Mouse (Mus musculus): Measurements from ENCODE around the gene Aff1. TPM values are rescaled to one million over a fixed set of nuclear protein-coding genes. Genes with fewer than 3 reads are reported as not detected.

The Aff1 gene
- polyA plus RNA-seq, 1 experiment = 12.9 TPM

DNA sequence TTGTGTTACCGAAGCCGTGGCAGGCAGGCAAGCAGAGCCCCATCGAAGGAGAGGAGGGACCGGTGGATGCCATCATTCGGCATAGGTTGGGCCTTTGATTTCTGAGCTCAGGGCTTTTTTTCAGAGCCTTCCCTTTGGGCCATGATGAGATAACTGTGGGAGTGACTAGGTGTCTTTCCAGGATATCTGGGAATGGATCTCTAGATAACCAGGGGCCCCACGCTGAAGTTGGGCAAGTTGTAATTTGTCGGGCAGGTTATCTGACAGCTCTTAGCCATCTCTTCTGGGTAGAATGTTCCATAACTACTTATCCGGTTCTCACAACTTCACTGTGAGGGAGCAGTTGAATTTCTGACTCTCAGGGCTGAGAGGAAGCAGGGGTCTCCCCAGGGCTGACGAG lies 77.5 kb downstream of the Aff1 start:
- peaks cover 14% of the 10 kb centered on the region for H3K9me3 ChIP-seq (ENCODE audit: control insufficient read depth, low read length)
- H3K27me3 ChIP-seq (ENCODE audit: control insufficient read depth) = no peaks in the 10 kb centered on the region
- 0 out of 2 replicates have a peak, but pooled peaks have one; percentile 28 for TF ChIP-seq GATA1 (IDR thresholded peaks at IDR 0.05; ENCODE audit: low read length)
- no peak for TF ChIP-seq TAL1 (IDR thresholded peaks at IDR 0.05; ENCODE audit: low read length)
- peaks cover 98% of the 10 kb centered on the region for H3K4me1 ChIP-seq (ENCODE audit: control insufficient read depth)
- H3K4me3 ChIP-seq (replicated peaks) = peak overlapping the region; percentile 48
- peaks cover 95% of the 10 kb centered on the region for H3K36me3 ChIP-seq (ENCODE audit: control insufficient read depth)

DNA sequence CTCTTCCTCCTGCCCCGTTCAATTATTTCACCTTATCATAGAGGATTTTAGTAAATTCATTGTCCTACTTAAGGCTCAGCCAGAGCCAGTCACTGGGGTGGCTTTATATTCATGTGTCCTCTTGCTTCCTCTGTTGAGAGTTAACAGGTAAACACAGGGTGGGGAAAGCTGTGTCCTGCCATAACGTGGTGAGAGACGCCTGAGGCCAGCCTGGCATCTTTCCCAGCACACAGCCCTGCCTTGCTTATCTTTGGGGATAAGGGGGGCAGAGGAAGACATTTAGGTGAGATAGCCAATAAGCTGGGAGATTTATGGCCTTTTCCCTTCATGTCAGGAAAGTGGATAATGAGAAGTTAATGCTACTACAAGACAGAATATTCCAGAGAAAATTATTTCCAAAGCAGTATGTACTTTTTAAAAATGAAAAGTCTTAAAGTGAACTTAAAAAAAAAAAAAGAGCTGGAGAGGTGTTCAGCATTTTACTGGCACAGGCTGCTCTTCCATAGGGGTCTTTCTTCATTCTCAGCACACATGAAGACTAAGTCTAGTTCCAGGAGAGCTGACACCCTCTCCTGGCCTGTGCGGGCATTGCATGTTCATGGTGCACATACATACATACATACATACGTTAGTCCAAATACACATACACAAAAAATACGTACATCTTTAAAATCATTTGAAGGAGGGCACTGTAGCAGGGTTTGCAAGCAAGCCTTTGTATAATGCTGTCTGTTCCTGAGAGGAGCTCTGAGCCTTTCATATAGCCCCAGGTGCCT lies 78.5 kb downstream of the Aff1 start:
- peaks cover 100% of the 10 kb centered on the region for H3K4me1 ChIP-seq (ENCODE audit: control insufficient read depth)
- H3K27me3 ChIP-seq (ENCODE audit: control insufficient read depth) = no peaks in the 10 kb centered on the region
- TF ChIP-seq TAL1 (IDR thresholded peaks at IDR 0.05; ENCODE audit: low read length) = no peak
- no peak for TF ChIP-seq GATA1 (IDR thresholded peaks at IDR 0.05; ENCODE audit: low read length)
- H3K4me3 ChIP-seq (replicated peaks) = peak overlapping the region; percentile 48
- H3K36me3 ChIP-seq (ENCODE audit: control insufficient read depth) = peaks cover 95% of the 10 kb centered on the region
- peaks cover 7% of the 10 kb centered on the region for H3K9me3 ChIP-seq (ENCODE audit: control insufficient read depth, low read length)

- H3K4me3 ChIP-seq (replicated peaks) = no peak overlapping the region
- no peaks in the 10 kb centered on the region for H3K27me3 ChIP-seq (ENCODE audit: control insufficient read depth)
- TF ChIP-seq GATA1 (IDR thresholded peaks at IDR 0.05; ENCODE audit: low read length) = no peak
- no peak for TF ChIP-seq TAL1 (IDR thresholded peaks at IDR 0.05; ENCODE audit: low read length)
- peaks cover 95% of the 10 kb centered on the region for H3K36me3 ChIP-seq (ENCODE audit: control insufficient read depth)
- peaks cover 99% of the 10 kb centered on the region for H3K4me1 ChIP-seq (ENCODE audit: control insufficient read depth)
- peaks cover 2% of the 10 kb centered on the region for H3K9me3 ChIP-seq (ENCODE audit: control insufficient read depth, low read length)
These were observed 79.2 kb downstream of the Aff1 start for GRCm38 (mm10) chr5:103771380-103771779.

DNA sequence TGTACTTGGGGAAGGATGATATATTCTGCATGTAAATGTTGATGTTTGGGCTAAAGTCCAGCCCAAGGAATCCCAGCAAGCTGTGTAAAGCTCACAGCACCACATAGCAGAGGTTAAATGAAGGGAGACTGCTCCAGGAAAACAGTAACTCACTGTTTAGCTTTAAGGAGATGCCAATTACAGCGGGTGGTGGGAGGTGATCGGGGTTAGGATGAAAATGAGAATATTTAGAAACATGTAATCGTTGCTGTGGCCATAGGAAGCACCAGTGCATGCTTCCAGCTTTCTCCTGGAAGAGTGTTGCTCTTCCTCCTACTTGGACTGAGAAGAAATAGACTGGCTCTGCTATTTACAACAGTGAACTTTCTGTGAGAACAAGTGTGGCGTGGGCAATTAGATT lies 80.1 kb downstream of the Aff1 start:
- H3K4me3 ChIP-seq (replicated peaks) = no peak overlapping the region
- H3K9me3 ChIP-seq (ENCODE audit: control insufficient read depth, low read length) = peaks cover 2% of the 10 kb centered on the region
- H3K4me1 ChIP-seq (ENCODE audit: control insufficient read depth) = peaks cover 97% of the 10 kb centered on the region
- no peaks in the 10 kb centered on the region for H3K27me3 ChIP-seq (ENCODE audit: control insufficient read depth)
- H3K36me3 ChIP-seq (ENCODE audit: control insufficient read depth) = peaks cover 93% of the 10 kb centered on the region
- no peak for TF ChIP-seq TAL1 (IDR thresholded peaks at IDR 0.05; ENCODE audit: low read length)
- TF ChIP-seq GATA1 (IDR thresholded peaks at IDR 0.05; ENCODE audit: low read length) = no peak

DNA sequence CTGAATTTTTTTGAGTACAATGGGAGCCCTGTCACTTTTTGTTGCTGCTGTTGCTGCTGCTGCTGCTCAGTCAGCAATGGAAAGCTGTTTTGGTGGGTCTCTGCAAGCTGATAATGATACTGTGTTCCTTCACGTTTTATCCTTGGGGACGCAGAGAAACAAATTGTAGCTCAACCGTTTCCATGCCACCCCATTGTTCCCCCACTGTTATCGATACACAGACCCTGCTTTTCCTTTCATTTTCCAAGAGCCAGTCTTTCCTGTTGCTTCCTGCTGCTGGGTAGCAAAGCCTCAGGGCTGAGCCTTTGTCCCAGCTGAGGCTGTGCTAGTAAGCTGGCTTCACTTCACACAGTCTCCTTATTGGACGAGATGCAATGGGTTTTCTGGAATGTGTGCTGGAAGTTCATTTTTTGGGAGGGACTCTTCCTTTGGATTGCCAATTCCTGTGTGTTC lies 81.0 kb downstream of the Aff1 start:
- peaks cover 91% of the 10 kb centered on the region for H3K36me3 ChIP-seq (ENCODE audit: control insufficient read depth)
- peaks cover 2% of the 10 kb centered on the region for H3K9me3 ChIP-seq (ENCODE audit: control insufficient read depth, low read length)
- TF ChIP-seq TAL1 (IDR thresholded peaks at IDR 0.05; ENCODE audit: low read length) (no peak), GATA1 (IDR thresholded peaks at IDR 0.05; ENCODE audit: low read length) (no peak)
- peaks cover 94% of the 10 kb centered on the region for H3K4me1 ChIP-seq (ENCODE audit: control insufficient read depth)
- no peaks in the 10 kb centered on the region for H3K27me3 ChIP-seq (ENCODE audit: control insufficient read depth)
- no peak overlapping the region for H3K4me3 ChIP-seq (replicated peaks)

DNA sequence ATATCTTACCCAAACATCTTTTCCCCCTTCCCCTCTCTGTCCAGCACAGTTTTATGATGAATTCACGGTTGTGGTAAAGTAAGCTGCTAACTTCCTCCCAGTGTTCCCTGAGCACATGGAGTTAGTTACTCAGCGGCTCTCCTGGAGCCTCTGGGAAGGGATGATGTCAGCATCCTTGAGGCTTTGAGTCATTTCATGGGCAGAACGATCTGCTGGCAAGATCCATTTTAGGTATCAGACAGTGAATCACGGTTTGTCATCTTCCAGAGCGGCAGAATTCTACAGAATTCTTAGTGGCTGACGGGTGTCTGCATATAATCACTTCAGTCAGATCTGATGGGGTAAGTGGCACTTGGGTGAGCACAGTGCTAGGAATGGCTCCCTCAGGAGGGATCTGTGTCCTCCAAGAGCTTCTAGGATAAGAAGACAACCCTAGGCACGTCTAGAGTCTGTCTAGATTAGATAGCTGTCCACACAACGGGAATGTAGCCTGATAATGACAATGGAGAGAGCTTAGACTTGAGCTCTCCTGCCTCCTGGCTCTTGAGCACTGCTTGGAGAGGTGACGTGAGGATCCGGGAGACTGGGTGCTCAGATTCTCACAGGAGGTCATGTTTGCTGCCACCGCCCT lies 82.6 kb downstream of the Aff1 start:
- Histone ChIP-seq H3K4me3 (replicated peaks) (no peak overlapping the region), H3K36me3 (ENCODE audit: control insufficient read depth) (peaks cover 89% of the 10 kb centered on the region), H3K27me3 (ENCODE audit: control insufficient read depth) (no peaks in the 10 kb centered on the region), H3K4me1 (ENCODE audit: control insufficient read depth) (peaks cover 92% of the 10 kb centered on the region), H3K9me3 (ENCODE audit: control insufficient read depth, low read length) (peaks cover 2% of the 10 kb centered on the region)
- TF ChIP-seq TAL1 (IDR thresholded peaks at IDR 0.05; ENCODE audit: low read length) = no peak
- no peak for TF ChIP-seq GATA1 (IDR thresholded peaks at IDR 0.05; ENCODE audit: low read length)

GRCm38 (mm10) chr5:103775429-103775828 lies 83.3 kb downstream of the Aff1 start:
- Histone ChIP-seq H3K36me3 (ENCODE audit: control insufficient read depth) (peaks cover 87% of the 10 kb centered on the region), H3K9me3 (ENCODE audit: control insufficient read depth, low read length) (peaks cover under 1% of the 10 kb centered on the region), H3K4me1 (ENCODE audit: control insufficient read depth) (peaks cover 91% of the 10 kb centered on the region), H3K4me3 (replicated peaks) (no peak overlapping the region), H3K27me3 (ENCODE audit: control insufficient read depth) (no peaks in the 10 kb centered on the region)
- TF ChIP-seq TAL1 (IDR thresholded peaks at IDR 0.05; ENCODE audit: low read length) (no peak), GATA1 (IDR thresholded peaks at IDR 0.05; ENCODE audit: low read length) (no peak)

DNA sequence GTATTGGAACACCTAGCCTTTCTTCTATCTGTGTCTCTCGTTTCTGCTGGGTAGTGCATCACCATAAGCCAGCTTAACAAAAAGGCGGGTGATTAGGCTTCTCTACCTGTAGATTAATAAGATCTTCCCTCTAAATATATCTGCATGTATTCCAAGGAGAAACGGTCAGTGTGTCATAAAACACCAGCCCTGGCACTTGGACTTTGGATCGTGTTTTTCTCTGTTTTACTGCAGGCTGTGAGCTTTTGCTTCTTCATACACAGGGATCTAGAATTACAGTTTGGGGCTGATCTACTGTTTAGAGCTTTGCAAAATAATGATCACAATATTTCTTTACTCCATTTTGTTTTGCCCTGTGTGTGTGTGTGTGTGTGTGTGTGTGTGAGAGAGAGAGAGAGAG lies 84.7 kb downstream of the Aff1 start:
- Histone ChIP-seq H3K4me3 (replicated peaks) (no peak overlapping the region), H3K27me3 (ENCODE audit: control insufficient read depth) (no peaks in the 10 kb centered on the region), H3K4me1 (ENCODE audit: control insufficient read depth) (peaks cover 88% of the 10 kb centered on the region), H3K36me3 (ENCODE audit: control insufficient read depth) (peaks cover 87% of the 10 kb centered on the region), H3K9me3 (ENCODE audit: control insufficient read depth, low read length) (no peaks in the 10 kb centered on the region)
- TF ChIP-seq GATA1 (IDR thresholded peaks at IDR 0.05; ENCODE audit: low read length) (no peak), TAL1 (IDR thresholded peaks at IDR 0.05; ENCODE audit: low read length) (no peak)

GRCm38 (mm10) chr5:103777446-103777845 lies 85.3 kb downstream of the Aff1 start:
- Histone ChIP-seq H3K9me3 (ENCODE audit: control insufficient read depth, low read length) (no peaks in the 10 kb centered on the region), H3K4me1 (ENCODE audit: control insufficient read depth) (peaks cover 82% of the 10 kb centered on the region), H3K36me3 (ENCODE audit: control insufficient read depth) (peaks cover 87% of the 10 kb centered on the region), H3K27me3 (ENCODE audit: control insufficient read depth) (no peaks in the 10 kb centered on the region), H3K4me3 (replicated peaks) (no peak overlapping the region)
- TF ChIP-seq GATA1 (IDR thresholded peaks at IDR 0.05; ENCODE audit: low read length) (no peak), TAL1 (IDR thresholded peaks at IDR 0.05; ENCODE audit: low read length) (no peak)
